Mouse (Mus musculus) midbrain, embryonic 10.5 days (tissue): ENCODE results near the gene Spag7. TPM values are rescaled to one million over a fixed set of nuclear protein-coding genes. Genes with fewer than 3 reads are reported as not detected.

Source experiments
- DNase-seq: peaks from one replicate; pipeline ENCODE4 v3.0.0-alpha.2; 2017; ENCODE audit warnings: low spot score
- H3K27ac ChIP-seq: fragments of 300-500 bp; sonication (generic); replicated peaks from 2 replicates; pipeline ENCODE4 v1.5.1; 2016; ENCODE audit warnings: mild to moderate bottlenecking
- H3K27me3 ChIP-seq: fragments of 300-500 bp; sonication (generic); 2 replicates; pipeline ENCODE4 v1.6.1; 2016; ENCODE audit warnings: low read depth, mild to moderate bottlenecking; ENCODE audit not compliant: poor library complexity, severe bottlenecking
- H3K36me3 ChIP-seq: fragments of 300-500 bp; sonication (generic); 2 replicates; pipeline ENCODE4 v1.6.1; 2016; ENCODE audit warnings: mild to moderate bottlenecking, moderate library complexity
- H3K4me1 ChIP-seq: fragments of 300-500 bp; sonication (generic); 2 replicates; pipeline ENCODE4 v1.6.1; 2016
- H3K4me3 ChIP-seq: fragments of 300-500 bp; sonication (generic); 2 replicates; pipeline ENCODE4 v1.5.1; 2016; ENCODE audit warnings: mild to moderate bottlenecking, moderate library complexity
- H3K9me3 ChIP-seq: fragments of 300-500 bp; sonication (generic); replicated peaks from 2 replicates; pipeline ENCODE4 v1.6.1; 2016; ENCODE audit warnings: mild to moderate bottlenecking
- WGBS: fragments of 180-500 bp; shearing (Covaris S2); methylation state at CpG from one replicate; pipeline ENCODE4 v1.1.7; 2016; 5-methylcytosine and 5-hydroxymethylcytosine counted together
- polyA plus RNA-seq: library from polyadenylated mRNA; unstranded; fragments of >200 nt; fragmentation: Nextera tagmentation; extraction: Ambion mirVana; gene quantifications from 2 replicates; pipeline ENCODE4 v1.2.1, GENCODE M21; 2016

The Spag7 gene
- polyA plus RNA-seq, 1 experiment from 2014 or later, result 186 TPM

GRCm38 (mm10) chr11:70699051-70699450 lies 29.8 kb upstream of the Spag7 start:
- Histone ChIP-seq H3K4me3 (peak overlapping the region; percentile 93; the same call in 1 of the 2 replicates), H3K27ac (no peak overlapping the region), H3K36me3 (peaks cover 18% of the 10 kb centered on the region), H3K4me1 (peaks cover 35% of the 10 kb centered on the region), H3K27me3 (peaks cover 8% of the 10 kb centered on the region; the same call in 1 of the 2 replicates), H3K9me3 (no peaks in the 10 kb centered on the region)
- DNase-seq, result no peak
- 78% methylated on average over 2 of the region's 2 CpGs for WGBS

GRCm38 (mm10) chr11:70697376-70697775 lies 28.2 kb upstream of the Spag7 start:
- WGBS, result 81% methylated on average over 3 of the region's 3 CpGs

GRCm38 (mm10) chr11:70693504-70693903 lies 24.3 kb upstream of the Spag7 start:
- Histone ChIP-seq H3K36me3 (no peaks in the 10 kb centered on the region), H3K4me1 (peaks cover 7% of the 10 kb centered on the region), H3K4me3 (no peak overlapping the region), H3K9me3 (no peaks in the 10 kb centered on the region), H3K27ac (no peak overlapping the region), H3K27me3 (no peaks in the 10 kb centered on the region; the same call in 1 of the 2 replicates)
- WGBS, result 76% methylated on average over 3 of the region's 3 CpGs
- DNase-seq, result no peak

More at GRCm38 (mm10) chr11:70697376-70697775, 28.2 kb upstream of the Spag7 start:
- Histone ChIP-seq H3K36me3 (peaks cover 1% of the 10 kb centered on the region; the same call in 1 of the 2 replicates), H3K9me3 (no peaks in the 10 kb centered on the region), H3K4me3 (no peak overlapping the region), H3K27ac (no peak overlapping the region), H3K27me3 (peaks cover 8% of the 10 kb centered on the region; the same call in 1 of the 2 replicates), H3K4me1 (peaks cover 27% of the 10 kb centered on the region)
- no peak for DNase-seq

GRCm38 (mm10) chr11:70689578-70689977 lies 20.4 kb upstream of the Spag7 start:
- H3K4me3 ChIP-seq, result no peak overlapping the region
- peaks cover 10% of the 10 kb centered on the region; the same call in 1 of the 2 replicates for H3K36me3 ChIP-seq
- WGBS, result 54% methylated on average over 4 of the region's 4 CpGs
- H3K4me1 ChIP-seq, result peaks cover 28% of the 10 kb centered on the region
- no peak for DNase-seq
- H3K9me3 ChIP-seq, result no peaks in the 10 kb centered on the region
- no peak overlapping the region for H3K27ac ChIP-seq
- no peaks in the 10 kb centered on the region; the same call in 1 of the 2 replicates for H3K27me3 ChIP-seq

GRCm38 (mm10) chr11:70688372-70688771 lies 19.2 kb upstream of the Spag7 start:
- Histone ChIP-seq H3K27ac (peak overlapping the region; percentile 92), H3K36me3 (peaks cover 22% of the 10 kb centered on the region), H3K9me3 (no peaks in the 10 kb centered on the region), H3K4me3 (peak overlapping the region; percentile 93), H3K4me1 (peaks cover 28% of the 10 kb centered on the region), H3K27me3 (no peaks in the 10 kb centered on the region; the same call in 1 of the 2 replicates)
- DNase-seq, result no peak
- WGBS, result 12% methylated on average over 8 of the region's 8 CpGs

GRCm38 (mm10) chr11:70687601-70688199 lies 18.5 kb upstream of the Spag7 start, which contains the start of gene Camta2:
TSS of gene Camta2 (minus strand) at chr11:70688105.
- WGBS, result under 1% methylated on average over 55 of the region's 55 CpGs

GRCm38 (mm10) chr11:70686901-70687566 lies 17.8 kb upstream of the Spag7 start:
- H3K36me3 ChIP-seq, result peaks cover 30% of the 10 kb centered on the region
- H3K4me1 ChIP-seq, result peaks cover 41% of the 10 kb centered on the region
- H3K27me3 ChIP-seq, result no peaks in the 10 kb centered on the region; the same call in 1 of the 2 replicates
- H3K4me3 ChIP-seq, result peak overlapping the region; percentile 93
- peak overlapping the region; percentile 92 for H3K27ac ChIP-seq
- no peak for DNase-seq
- no peaks in the 10 kb centered on the region for H3K9me3 ChIP-seq
- WGBS, result 5% methylated on average over 16 of the region's 16 CpGs

More at GRCm38 (mm10) chr11:70687601-70688199, 18.5 kb upstream of the Spag7 start, which contains the start of gene Camta2:
- peaks cover 35% of the 10 kb centered on the region for H3K4me1 ChIP-seq
- peak within 1 kb of the TSS; percentile 92 for H3K27ac ChIP-seq
- H3K4me3 ChIP-seq, result peak within 1 kb of the TSS; percentile 93
- H3K36me3 ChIP-seq, result peaks cover 29% of the 10 kb centered on the region
- no peaks in the 10 kb centered on the region; the same call in 1 of the 2 replicates for H3K27me3 ChIP-seq
- peak; percentile 90 for DNase-seq
- no peaks in the 10 kb centered on the region for H3K9me3 ChIP-seq

- H3K27ac ChIP-seq, result 0 out of 2 replicates have a peak overlapping the region, but pooled peaks have one; percentile 9
- no peak for DNase-seq
- H3K4me1 ChIP-seq, result peaks cover 50% of the 10 kb centered on the region
- 93% methylated on average over 5 of the region's 5 CpGs for WGBS
- no peaks in the 10 kb centered on the region for H3K9me3 ChIP-seq
- peaks cover 57% of the 10 kb centered on the region for H3K36me3 ChIP-seq
- H3K4me3 ChIP-seq, result no peak overlapping the region
- H3K27me3 ChIP-seq, result no peaks in the 10 kb centered on the region
Observed at GRCm38 (mm10) chr11:70683640-70684039, 14.4 kb upstream of the Spag7 start.

GRCm38 (mm10) chr11:70681897-70682581 lies 12.8 kb upstream of the Spag7 start:
- Histone ChIP-seq H3K27ac (peak overlapping the region; percentile 87), H3K36me3 (peaks cover 62% of the 10 kb centered on the region), H3K27me3 (no peaks in the 10 kb centered on the region), H3K4me3 (peak overlapping the region; percentile 30; the same call in 1 of the 2 replicates), H3K4me1 (peaks cover 37% of the 10 kb centered on the region), H3K9me3 (no peaks in the 10 kb centered on the region)
- WGBS, result 6% methylated on average over 11 of the region's 11 CpGs
- peak; percentile 65 for DNase-seq

GRCm38 (mm10) chr11:70681170-70681569 lies 12.0 kb upstream of the Spag7 start:
- peaks cover 30% of the 10 kb centered on the region for H3K4me1 ChIP-seq
- no peaks in the 10 kb centered on the region for H3K9me3 ChIP-seq
- no peak for DNase-seq
- no peaks in the 10 kb centered on the region for H3K27me3 ChIP-seq
- H3K36me3 ChIP-seq, result peaks cover 69% of the 10 kb centered on the region
- WGBS, result 63% methylated on average over 12 of the region's 12 CpGs
- H3K4me3 ChIP-seq, result 0 out of 2 replicates have a peak overlapping the region, but pooled peaks have one; percentile 2
- H3K27ac ChIP-seq, result peak overlapping the region; percentile 87

GRCm38 (mm10) chr11:70679894-70680293 lies 10.7 kb upstream of the Spag7 start:
- H3K4me1 ChIP-seq, result peaks cover 30% of the 10 kb centered on the region
- no peak overlapping the region for H3K27ac ChIP-seq
- no peaks in the 10 kb centered on the region for H3K9me3 ChIP-seq
- H3K36me3 ChIP-seq, result peaks cover 75% of the 10 kb centered on the region
- H3K4me3 ChIP-seq, result no peak overlapping the region
- no peak for DNase-seq
- 93% methylated on average over 8 of the region's 8 CpGs for WGBS
- H3K27me3 ChIP-seq, result no peaks in the 10 kb centered on the region

GRCm38 (mm10) chr11:70679361-70679760 lies 10.1 kb upstream of the Spag7 start:
- H3K9me3 ChIP-seq, result no peaks in the 10 kb centered on the region
- peaks cover 74% of the 10 kb centered on the region for H3K36me3 ChIP-seq
- no peak overlapping the region for H3K27ac ChIP-seq
- H3K4me3 ChIP-seq, result no peak overlapping the region
- H3K4me1 ChIP-seq, result peaks cover 32% of the 10 kb centered on the region
- no peak for DNase-seq
- 98% methylated on average over 8 of the region's 8 CpGs for WGBS
- no peaks in the 10 kb centered on the region for H3K27me3 ChIP-seq
